Mouse (Mus musculus) ES-E14 (cell line): Measurements from ENCODE around the gene Dlgap1. TPM values are rescaled to one million over a fixed set of nuclear protein-coding genes. Genes with fewer than 3 reads are reported as not detected.
A peak's percentile ranks its signal among the peaks of the same experiment; 100 is the strongest.
"Not testable (repeated sequence)": the region's sequence is repeated elsewhere in the genome, so short reads cannot be mapped to it uniquely, and the experiment has no call there.

Experiments used
- DNase-seq: peaks from one replicate; pipeline ENCODE4 v3.0.0-alpha.2; 2013; ENCODE audit warnings: low read depth, low spot score
- H3K27ac ChIP-seq: 2 replicates; pipeline ENCODE4 v1.5.1; 2012; ENCODE audit warnings: low read depth, mild to moderate bottlenecking, low read length, moderate library complexity, mixed read lengths; ENCODE audit not compliant: poor library complexity, insufficient read depth, severe bottlenecking
- H3K36me3 ChIP-seq: 2 replicates; pipeline ENCODE4 v1.6.1; 2012; ENCODE audit warnings: mild to moderate bottlenecking, low read length, moderate library complexity, mixed read lengths; ENCODE audit not compliant: control insufficient read depth, poor library complexity, insufficient read depth, severe bottlenecking
- H3K4me1 ChIP-seq, 2 experiments: fragments of 150-350 bp in 1 of 2; sonication (generic) in 1 of 2; 2 replicates each; pipeline ENCODE4 v1.6.1; 2012; ENCODE audit warnings: low read length in 2 of 2, mild to moderate bottlenecking in 1 of 2, mixed read lengths in 1 of 2; ENCODE audit not compliant: control insufficient read depth in 2 of 2, insufficient read depth in 2 of 2, poor library complexity in 1 of 2
- H3K4me3 ChIP-seq, 2 experiments: fragments of 150-350 bp in 1 of 2; sonication (generic) in 1 of 2; 2 replicates each; pipeline ENCODE4 v1.5.1; 2012; ENCODE audit warnings: low read length in 2 of 2, low read depth in 1 of 2, mild to moderate bottlenecking in 1 of 2, mixed read lengths in 1 of 2; ENCODE audit not compliant: insufficient read depth in 1 of 2, poor library complexity in 1 of 2, severe bottlenecking in 1 of 2
- H3K9ac ChIP-seq: 2 replicates; pipeline ENCODE4 v1.6.1; 2012; ENCODE audit warnings: low read depth, mild to moderate bottlenecking, low read length, mixed read lengths; ENCODE audit not compliant: poor library complexity, insufficient read depth, severe bottlenecking
- H3K9me3 ChIP-seq: fragments of 150-350 bp; sonication (generic); 2 replicates; pipeline ENCODE4 v1.6.1; 2012; ENCODE audit warnings: low read depth, mild to moderate bottlenecking, low read length; ENCODE audit not compliant: control insufficient read depth, insufficient read depth
- CHD2 ChIP-seq: IDR thresholded peaks from 2 replicates; pipeline ENCODE4 v1.6.1; 2014; ENCODE audit warnings: mild to moderate bottlenecking, low read depth, low read length, inconsistent platforms
- HCFC1 ChIP-seq: IDR thresholded peaks from 2 replicates; pipeline ENCODE4 v1.6.1; 2012; ENCODE audit warnings: low read length, inconsistent platforms, borderline replicate concordance; ENCODE audit not compliant: insufficient read depth
- MAFK ChIP-seq: IDR thresholded peaks from 2 replicates; pipeline ENCODE4 v1.6.1; 2014; ENCODE audit warnings: mild to moderate bottlenecking, low read depth, low read length, inconsistent platforms; ENCODE audit not compliant: insufficient read depth
- ZC3H11A ChIP-seq: IDR thresholded peaks from 2 replicates; pipeline ENCODE4 v1.6.1; 2012; ENCODE audit warnings: low read depth, mild to moderate bottlenecking, inconsistent platforms, low read length, borderline replicate concordance
- ZNF384 ChIP-seq: IDR thresholded peaks from 2 replicates; pipeline ENCODE4 v1.6.1; 2012; ENCODE audit warnings: low read depth, low read length, inconsistent platforms
- in situ Hi-C, 2 experiments: fragments of 600-800 bp; cut with MboI; formaldehyde crosslinking; loops; one replicate each; pipeline ENCODE4 v1.15.1; 2025; ENCODE audit warnings: low sequenced_read_pairs in 2 of 2, inconsistent platforms in 1 of 2; ENCODE audit not compliant: unreplicated experiment in 2 of 2
- total RNA-seq: library from RNA; depleted of rRNA; stranded (reverse); fragments of 300-350 nt; gene quantifications from 2 replicates; pipeline ENCODE4 v1.2.3, GENCODE M21; 2012

Gene Dlgap1
- total RNA-seq, 1 experiment, result 0.94 TPM

DNA sequence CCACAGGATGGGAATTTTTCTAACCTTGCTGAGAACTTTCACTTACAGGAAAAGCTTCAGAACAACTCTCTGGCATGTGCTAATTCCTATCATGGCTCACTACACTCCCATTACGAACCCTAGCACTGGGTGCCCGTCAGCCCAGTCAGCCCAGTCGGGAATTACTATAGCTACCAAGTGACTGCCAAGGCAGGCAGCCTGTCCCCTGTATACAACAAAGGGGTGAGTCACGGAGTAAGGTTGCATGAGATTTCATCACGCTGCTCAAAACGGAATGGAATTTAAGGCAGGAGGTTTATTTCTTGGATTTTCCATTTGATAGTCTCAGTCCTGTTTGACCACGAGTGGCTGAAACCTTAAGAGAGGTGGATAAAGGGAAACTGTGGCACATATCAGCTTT, 867.9 kb downstream of the Dlgap1 start:
- DNase-seq, result no peak
- Histone ChIP-seq H3K36me3 (peaks cover 16% of the 10 kb centered on the region), H3K4me3 (peak overlapping the region in 1 of 2 experiments; percentile 60; a peak in 1 of 4 replicates), H3K27ac (peak overlapping the region; percentile 10; the same call in 1 of the 2 replicates), H3K4me1 (peaks cover 6 to 9% of the 10 kb centered on the region in 2 experiments; a peak in 3 of 4 replicates), H3K9ac (peak overlapping the region; percentile 30; the same call in 1 of the 2 replicates), H3K9me3 (no peaks in the 10 kb centered on the region)
- in situ Hi-C loops, result no loop called here
- TF ChIP-seq ZC3H11A (no peak), HCFC1 (no peak), ZNF384 (no peak), CHD2 (no peak), MAFK (no peak)

DNA sequence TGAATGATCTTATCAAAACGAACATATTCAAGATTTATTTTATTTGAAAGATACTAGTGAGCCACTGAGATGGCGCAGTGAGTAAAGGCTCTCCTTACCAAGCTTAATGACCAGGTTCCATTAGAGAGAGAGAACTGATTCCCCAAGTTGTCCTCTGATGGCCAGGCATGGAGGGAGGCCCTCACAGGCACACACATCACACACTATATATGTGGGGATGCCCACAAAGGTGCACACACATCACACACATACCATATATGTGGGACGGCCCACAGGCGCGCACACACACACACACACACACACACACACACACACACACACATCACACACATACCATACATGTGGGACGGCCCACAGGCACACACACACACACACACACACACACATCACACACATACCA, 868.6 kb downstream of the Dlgap1 start:
- H3K36me3 ChIP-seq, result peaks cover 17% of the 10 kb centered on the region
- H3K4me3 ChIP-seq, H3K27ac ChIP-seq, DNase-seq, H3K4me1 ChIP-seq, H3K9me3 ChIP-seq, H3K9ac ChIP-seq, in situ Hi-C loops: not testable (repeated sequence)

DNA sequence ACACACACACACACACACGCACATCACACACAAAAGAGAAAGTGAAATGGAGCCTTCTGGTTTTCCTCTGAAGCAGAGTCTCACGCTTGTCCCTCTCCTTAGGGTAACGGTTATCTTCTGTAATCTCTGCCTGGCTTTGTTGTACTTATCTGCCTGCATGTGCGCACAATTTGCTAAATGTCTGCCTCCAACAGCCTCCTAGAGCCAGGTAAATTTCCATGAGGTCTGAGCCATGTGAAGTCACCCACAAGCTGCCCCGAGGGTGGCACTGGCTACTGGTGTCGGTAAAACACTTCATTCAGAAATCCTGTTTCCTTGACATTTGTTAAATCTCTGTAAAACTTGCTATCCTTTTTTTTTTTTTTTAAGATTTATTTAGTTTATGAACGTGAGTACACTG, 869.2 kb downstream of the Dlgap1 start:
- peaks cover 18% of the 10 kb centered on the region for H3K36me3 ChIP-seq
- H3K9ac ChIP-seq, result peak overlapping the region; percentile 32; the same call in 1 of the 2 replicates
- no peaks in the 10 kb centered on the region for H3K9me3 ChIP-seq
- no peak for DNase-seq
- no peak overlapping the region for H3K27ac ChIP-seq
- peaks cover 7 to 9% of the 10 kb centered on the region in 2 experiments; a peak in 3 of 4 replicates for H3K4me1 ChIP-seq
- in situ Hi-C loops, result no loop called here
- TF ChIP-seq ZC3H11A, result no peak
- TF ChIP-seq HCFC1, result no peak
- TF ChIP-seq MAFK, result no peak
- no peak for TF ChIP-seq CHD2
- no peak for TF ChIP-seq ZNF384
- no peak overlapping the region for H3K4me3 ChIP-seq

DNA sequence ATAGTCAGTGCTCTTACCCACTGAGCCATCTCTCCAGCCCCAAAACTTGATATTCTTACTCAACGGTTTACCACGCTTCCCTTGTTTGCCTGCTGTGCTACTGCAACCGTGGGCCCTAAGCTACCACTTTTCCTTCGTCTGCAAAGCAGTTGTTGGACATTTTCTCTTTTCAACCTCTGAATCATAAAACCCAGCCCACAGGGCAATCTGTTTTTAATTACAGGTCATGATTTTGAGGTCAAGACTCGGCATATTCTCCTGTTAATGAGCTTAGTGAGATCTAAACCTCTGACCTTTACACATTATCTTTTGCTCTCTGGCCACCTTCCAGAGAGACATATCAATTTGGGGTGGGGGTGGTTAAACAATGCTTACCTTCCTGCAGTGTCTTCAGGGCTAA, 869.7 kb downstream of the Dlgap1 start:
- DNase-seq, result no peak
- TF ChIP-seq ZC3H11A (no peak), MAFK (no peak), HCFC1 (no peak), CHD2 (no peak), ZNF384 (no peak)
- Histone ChIP-seq H3K4me1 (peaks cover 8 to 9% of the 10 kb centered on the region in 2 experiments; a peak in 3 of 4 replicates), H3K4me3 (no peak overlapping the region), H3K27ac (no peak overlapping the region; the same call in 1 of the 2 replicates), H3K9me3 (no peaks in the 10 kb centered on the region), H3K36me3 (peaks cover 19% of the 10 kb centered on the region), H3K9ac (no peak overlapping the region)
- in situ Hi-C loops, result no loop called here

DNA sequence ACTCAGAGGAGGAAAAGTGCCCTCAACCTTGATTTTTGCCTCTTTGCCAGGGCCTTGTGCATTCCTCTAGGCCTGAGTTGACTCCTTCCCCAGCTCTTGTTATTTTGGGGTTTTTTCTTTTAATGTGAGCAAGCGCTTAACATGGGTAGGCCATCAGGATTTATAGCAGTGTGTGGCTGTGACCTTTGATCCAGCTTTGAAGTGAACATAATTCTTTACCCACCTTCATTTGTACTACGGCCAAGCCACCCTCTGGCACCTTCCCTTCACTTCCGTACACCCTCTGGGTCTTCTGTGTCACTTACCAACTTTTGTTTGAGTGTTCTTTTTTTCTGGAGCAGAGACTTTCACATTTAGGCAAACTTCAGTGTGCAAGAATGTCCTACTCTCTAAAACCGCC, 874.4 kb downstream of the Dlgap1 start:
- TF ChIP-seq HCFC1 (no peak), ZNF384 (no peak), ZC3H11A (no peak), CHD2 (no peak), MAFK (no peak)
- peaks cover 29% of the 10 kb centered on the region for H3K36me3 ChIP-seq
- peak overlapping the region; percentile 41; the same call in 1 of the 2 replicates for H3K27ac ChIP-seq
- in situ Hi-C loops, result no loop called here
- 0 out of 4 replicates have a peak overlapping the region, but pooled peaks have one; percentile 4 to 26 for H3K4me3 ChIP-seq
- DNase-seq, result no peak
- 0 out of 2 replicates have a peak overlapping the region, but pooled peaks have one; percentile 19 for H3K9ac ChIP-seq
- no peaks in the 10 kb centered on the region for H3K9me3 ChIP-seq
- H3K4me1 ChIP-seq, result peaks cover 10 to 14% of the 10 kb centered on the region in 2 experiments
